Mouse (Mus musculus): Measurements from ENCODE around the gene Lpar6.

DNA sequence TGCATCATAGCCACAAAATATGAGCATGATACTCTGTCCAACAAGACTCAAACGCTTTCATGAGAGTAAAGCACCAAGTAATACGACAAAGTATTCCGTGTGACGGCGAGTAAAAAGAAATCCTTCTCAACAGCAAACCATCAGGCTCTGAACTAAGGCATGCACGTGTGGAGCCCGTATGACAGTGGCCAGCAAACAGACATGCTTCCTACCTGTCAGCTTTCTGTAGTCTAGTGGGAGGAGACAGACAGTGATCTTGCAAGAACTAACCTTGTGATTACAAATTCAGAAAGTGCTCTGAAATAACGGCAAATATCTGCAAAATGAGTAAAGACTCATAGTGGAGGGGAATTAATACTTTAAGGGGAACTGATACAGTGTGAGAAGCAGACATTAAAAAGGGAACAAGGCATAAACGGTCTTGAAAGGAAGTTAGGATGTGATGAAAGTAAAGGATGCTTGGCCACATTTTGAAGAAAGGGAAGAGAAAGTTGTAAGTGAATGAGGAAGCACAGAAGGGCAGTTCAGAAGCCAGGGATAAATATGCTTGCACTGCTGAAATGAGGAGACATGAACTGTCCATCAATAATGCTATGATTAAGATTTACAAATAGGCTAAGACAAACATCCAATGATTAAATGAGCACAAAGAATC, 15.3 kb upstream of the Lpar6 start:
- TF ChIP-seq CTCF (IDR thresholded peaks at IDR 0.05; ENCODE audit: borderline replicate concordance, insufficient read depth, low read length) (no peak), POLR2A (IDR thresholded peaks at IDR 0.05; ENCODE audit: low read depth, low read length) (no peak)
